Mouse (Mus musculus) lung, postnatal 0 days (tissue): ENCODE measurements around the gene Pip5k1a. TPM values are rescaled to one million over a fixed set of nuclear protein-coding genes. Genes with fewer than 3 reads are reported as not detected.
"Not testable (repeated sequence)": the region's sequence is repeated elsewhere in the genome, so short reads cannot be mapped to it uniquely, and the experiment has no call there.

Source experiments
- ATAC-seq: fragments of 200-750 bp; cut with Nextera tagmentation; 2 replicates; pipeline ENCODE4 v1.8.0; 2017; ENCODE audit warnings: moderate library complexity
- DNase-seq: peaks from one replicate; pipeline ENCODE4 v3.0.0-alpha.2; 2016; ENCODE audit warnings: low spot score
- H3K27ac ChIP-seq: fragments of 300-500 bp; sonication (generic); 2 replicates; pipeline ENCODE4 v1.5.1; 2014; ENCODE audit warnings: antibody characterized with exemption, mild to moderate bottlenecking, low read length, mixed read lengths
- H3K27me3 ChIP-seq: fragments of 300-500 bp; sonication (generic); replicated peaks from 2 replicates; pipeline ENCODE4 v1.6.1; 2014; ENCODE audit warnings: low read length, mixed read lengths; ENCODE audit not compliant: insufficient read depth
- H3K36me3 ChIP-seq: fragments of 300-500 bp; sonication (generic); 2 replicates; pipeline ENCODE4 v1.6.1; 2014; ENCODE audit warnings: low read length, mixed read lengths; ENCODE audit not compliant: insufficient read depth
- H3K4me1 ChIP-seq: fragments of 300-500 bp; sonication (generic); 2 replicates; pipeline ENCODE4 v1.6.1; 2014; ENCODE audit warnings: antibody characterized with exemption, low read depth, low read length, mixed read lengths; ENCODE audit not compliant: insufficient read depth
- H3K4me2 ChIP-seq: fragments of 300-500 bp; sonication (generic); replicated peaks from 2 replicates; pipeline ENCODE4 v1.6.1; 2014; ENCODE audit warnings: low read depth, mild to moderate bottlenecking, low read length, moderate library complexity, mixed read lengths
- H3K4me3 ChIP-seq: fragments of 300-500 bp; sonication (generic); 2 replicates; pipeline ENCODE4 v1.5.1; 2014; ENCODE audit warnings: low read depth, low read length
- H3K9ac ChIP-seq: fragments of 300-500 bp; sonication (generic); replicated peaks from 2 replicates; pipeline ENCODE4 v1.6.1; 2014; ENCODE audit warnings: low read depth, mild to moderate bottlenecking
- H3K9me3 ChIP-seq: fragments of 300-500 bp; sonication (generic); 2 replicates; pipeline ENCODE4 v1.6.1; 2016; ENCODE audit warnings: low read length, mixed read lengths
- CTCF ChIP-seq: IDR thresholded peaks from 2 replicates; pipeline ENCODE4 v1.5.1; 2016; ENCODE audit warnings: antibody characterized with exemption, mild to moderate bottlenecking
- EP300 ChIP-seq: IDR thresholded peaks from 2 replicates; pipeline ENCODE4 v1.6.1; 2016; ENCODE audit warnings: antibody characterized with exemption, mild to moderate bottlenecking, control low read depth
- WGBS: fragments of 180-500 bp; shearing (Covaris S2); extraction: QIAGEN DNeasy Blood & Tissue Kit; methylation state at CpG from one replicate; pipeline ENCODE4 v1.1.7; 2014; 5-methylcytosine and 5-hydroxymethylcytosine counted together
- polyA plus RNA-seq: library from polyadenylated mRNA; unstranded; fragments of >200 nt; fragmentation: Nextera tagmentation; extraction: Ambion mirVana; gene quantifications from 2 replicates; pipeline ENCODE4 v1.2.1, GENCODE M21; 2015

The Pip5k1a gene
- polyA plus RNA-seq, 1 experiment from 2014 or later: 18.1 TPM

GRCm38 (mm10) chr3:95140795-95141194 lies 34.1 kb upstream of the Pip5k1a start:
- Histone ChIP-seq H3K4me2 (no peak overlapping the region), H3K4me1 (no peaks in the 10 kb centered on the region), H3K9ac (no peak overlapping the region), H3K9me3 (no peaks in the 10 kb centered on the region), H3K36me3 (no peaks in the 10 kb centered on the region), H3K27ac (0 out of 2 replicates have a peak overlapping the region, but pooled peaks have one; percentile 14), H3K4me3 (no peak overlapping the region), H3K27me3 (no peaks in the 10 kb centered on the region)
- no peak for ATAC-seq
- no peak for DNase-seq
- no peak for TF ChIP-seq EP300
- TF ChIP-seq CTCF: no peak
- 96% methylated on average over 6 of the region's 6 CpGs for WGBS

GRCm38 (mm10) chr3:95140289-95140595 lies 33.5 kb upstream of the Pip5k1a start:
- peaks cover 3% of the 10 kb centered on the region; the same call in 1 of the 2 replicates for H3K4me1 ChIP-seq
- H3K36me3 ChIP-seq: no peaks in the 10 kb centered on the region
- peak; percentile 1; the same call in 1 of the 2 replicates for ATAC-seq
- H3K4me2 ChIP-seq: no peak overlapping the region
- no peaks in the 10 kb centered on the region for H3K9me3 ChIP-seq
- 64% methylated on average over 18 of the region's 18 CpGs for WGBS
- TF ChIP-seq CTCF (no peak), EP300 (no peak)
- no peaks in the 10 kb centered on the region for H3K27me3 ChIP-seq
- DNase-seq: no peak
- no peak overlapping the region for H3K4me3 ChIP-seq
- H3K9ac ChIP-seq: no peak overlapping the region
- no peak overlapping the region for H3K27ac ChIP-seq

DNA sequence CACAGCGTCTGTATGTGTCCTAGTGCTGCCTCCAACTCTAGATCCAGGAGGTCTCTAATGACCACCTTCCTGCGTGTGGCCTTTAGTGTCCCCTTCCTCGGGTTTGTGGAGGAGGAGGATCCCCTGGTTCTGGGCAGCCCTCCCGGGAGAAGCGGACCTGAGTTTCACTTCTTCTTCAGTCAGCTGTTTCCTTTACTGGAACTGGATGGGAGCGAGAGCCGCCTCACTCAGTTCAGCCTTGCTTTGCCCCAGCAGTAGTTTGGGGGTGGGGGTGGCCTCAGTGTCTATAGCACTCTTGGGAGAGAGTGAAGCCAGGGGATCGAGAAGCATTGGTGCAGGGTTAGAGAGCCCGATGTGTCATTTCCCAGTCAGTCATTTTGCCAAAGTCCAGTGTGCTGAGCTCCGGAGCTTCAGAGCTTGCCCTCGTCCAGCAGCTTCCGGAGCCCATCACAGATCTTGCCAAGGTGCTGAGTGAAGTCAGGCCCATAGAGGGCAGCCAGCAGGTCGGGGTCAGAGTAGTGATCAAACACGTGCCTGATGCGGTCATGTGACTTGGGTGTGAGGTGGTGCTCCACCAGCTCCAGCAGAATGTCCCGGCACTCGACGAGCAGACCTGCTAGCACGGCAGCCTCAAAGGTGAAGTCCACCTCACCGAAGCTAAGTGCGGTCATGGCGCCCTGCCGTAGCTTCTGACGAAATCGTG lies 33.0 kb upstream of the Pip5k1a start:
- Histone ChIP-seq H3K4me2 (no peak overlapping the region), H3K27ac (no peak overlapping the region)

GRCm38 (mm10) chr3:95136336-95136735 lies 29.6 kb upstream of the Pip5k1a start:
- DNase-seq (no peak), ATAC-seq (no peak)
- Histone ChIP-seq H3K9me3 (no peaks in the 10 kb centered on the region), H3K9ac (no peak overlapping the region), H3K27me3 (no peaks in the 10 kb centered on the region), H3K4me3 (no peak overlapping the region), H3K36me3 (no peaks in the 10 kb centered on the region), H3K4me1 (peaks cover 7% of the 10 kb centered on the region; the same call in 1 of the 2 replicates), H3K4me2 (no peak overlapping the region), H3K27ac (no peak overlapping the region)
- 75% methylated on average over 3 of the region's 3 CpGs for WGBS
- TF ChIP-seq CTCF (no peak), EP300 (no peak)

More for the DNA sequence above, 33.0 kb upstream of the Pip5k1a start:
- WGBS: 62% methylated on average over 25 of the region's 25 CpGs
- TF ChIP-seq EP300 (no peak), CTCF (peak; percentile 21; the same call in 1 of the 2 replicates)
- Histone ChIP-seq H3K4me1 (peaks cover 7% of the 10 kb centered on the region; the same call in 1 of the 2 replicates), H3K9ac (no peak overlapping the region), H3K27me3 (no peaks in the 10 kb centered on the region), H3K9me3 (no peaks in the 10 kb centered on the region), H3K4me3 (no peak overlapping the region), H3K36me3 (no peaks in the 10 kb centered on the region)
- peak; percentile 40 for DNase-seq
- peak; percentile 25 for ATAC-seq

DNA sequence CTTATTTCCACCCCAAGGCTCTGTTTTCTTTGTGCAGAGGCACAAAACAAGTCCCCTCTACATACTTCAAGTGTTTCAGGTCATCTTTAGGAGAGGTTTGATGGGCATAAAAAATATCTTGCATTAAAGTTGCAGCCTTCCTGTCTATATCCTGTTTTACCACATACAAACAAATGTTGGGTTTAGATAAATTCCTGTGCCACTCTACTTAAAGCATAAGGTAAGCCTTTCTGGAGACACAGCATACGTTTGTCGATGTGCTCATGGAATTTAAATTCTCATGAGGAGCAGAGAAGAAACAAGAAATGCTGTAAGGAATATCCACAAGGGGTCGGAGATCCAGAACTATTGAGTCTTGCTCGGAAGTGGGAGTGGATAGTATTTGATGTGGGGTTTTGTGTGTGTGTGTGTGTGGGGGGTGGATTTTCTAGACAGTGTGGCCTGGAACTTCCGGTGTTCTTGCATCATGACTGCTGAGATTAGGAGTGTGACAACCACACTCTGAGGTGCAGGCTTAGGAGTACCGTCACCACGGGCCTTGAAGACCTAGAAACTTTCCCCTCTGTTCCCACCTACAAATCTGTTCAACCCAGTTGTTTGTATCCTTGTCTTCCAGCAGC lies 28.8 kb upstream of the Pip5k1a start:
- peak overlapping the region; percentile 50 for H3K4me2 ChIP-seq
- no peak overlapping the region for H3K27ac ChIP-seq
- H3K4me3 ChIP-seq: peak overlapping the region; percentile 28; the same call in 1 of the 2 replicates
- ATAC-seq: no peak
- no peak for TF ChIP-seq CTCF
- TF ChIP-seq EP300: no peak
- no peaks in the 10 kb centered on the region for H3K27me3 ChIP-seq
- DNase-seq: peak; percentile 41
- no peaks in the 10 kb centered on the region for H3K36me3 ChIP-seq
- peaks cover 7% of the 10 kb centered on the region; the same call in 1 of the 2 replicates for H3K4me1 ChIP-seq
- H3K9ac ChIP-seq: no peak overlapping the region
- H3K9me3 ChIP-seq: no peaks in the 10 kb centered on the region
- 68% methylated on average over 7 of the region's 7 CpGs for WGBS

GRCm38 (mm10) chr3:95135023-95135422 lies 28.3 kb upstream of the Pip5k1a start:
- Histone ChIP-seq H3K4me2 (peak overlapping the region; percentile 50), H3K27me3 (no peaks in the 10 kb centered on the region), H3K4me3 (peak overlapping the region; percentile 28), H3K9ac (no peak overlapping the region), H3K9me3 (no peaks in the 10 kb centered on the region), H3K4me1 (peaks cover 7% of the 10 kb centered on the region; the same call in 1 of the 2 replicates), H3K27ac (0 out of 2 replicates have a peak overlapping the region, but pooled peaks have one; percentile 20), H3K36me3 (no peaks in the 10 kb centered on the region)
- peak; percentile 83 for DNase-seq
- TF ChIP-seq EP300 (no peak), CTCF (no peak)
- peak; percentile 19; the same call in 1 of the 2 replicates for ATAC-seq
- 17% methylated on average over 6 of the region's 6 CpGs for WGBS

DNA sequence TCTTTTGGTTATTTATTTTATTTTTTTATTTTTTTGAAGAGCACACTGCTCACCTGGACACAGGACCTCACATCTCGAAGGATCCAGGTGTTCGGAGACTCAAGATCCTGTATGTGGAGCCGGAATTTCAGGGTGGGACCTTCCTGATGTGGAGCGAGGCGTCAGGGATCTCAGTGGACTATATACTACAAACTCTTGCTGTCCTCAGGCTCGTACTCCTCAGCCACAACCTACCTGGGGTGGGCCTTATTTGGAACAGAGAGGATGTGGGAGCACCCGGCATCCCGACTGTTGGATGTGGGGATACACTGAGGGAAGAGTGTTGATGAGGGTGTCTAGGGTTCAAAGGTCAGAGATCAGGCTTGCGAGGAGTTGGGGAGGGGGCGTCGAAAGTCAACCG lies 27.4 kb upstream of the Pip5k1a start:
- DNase-seq, H3K27ac ChIP-seq, H3K4me2 ChIP-seq, H3K9me3 ChIP-seq, H3K36me3 ChIP-seq, H3K9ac ChIP-seq, H3K4me1 ChIP-seq, H3K27me3 ChIP-seq: not testable (repeated sequence)
- ATAC-seq: peak; percentile 45
- WGBS: no CpG with 5 or more reads among the region's 12 CpGs
- peak overlapping the region; percentile 60; the same call in 1 of the 2 replicates for H3K4me3 ChIP-seq
